Mouse (Mus musculus): ENCODE measurements at regions not wholly inside any gene's neighbourhood (a gene's known extent, or its start where the extent isn't known, plus 50 kb on each side); places are given as distances from the start of the nearest gene placed in this dataset.

GRCm38 (mm10) chr8:35946539-35946940 is 180.9 kb downstream of the Gm19410 start:
- Histone ChIP-seq H3K4me3 (ENCODE audit: low read depth, low read length) (no peak overlapping the region), H3K4me1 (ENCODE audit: control insufficient read depth, insufficient read depth, low read length) (peaks cover 2% of the 10 kb centered on the region; the same call in 1 of the 2 replicates), H3K27me3 (replicated peaks; ENCODE audit: control insufficient read depth, insufficient read depth, low read length) (no peaks in the 10 kb centered on the region), H3K9me3 (replicated peaks; ENCODE audit: control insufficient read depth, low read length) (no peaks in the 10 kb centered on the region), H3K36me3 (ENCODE audit: control insufficient read depth, insufficient read depth, low read length) (no peaks in the 10 kb centered on the region), H3K9ac (ENCODE audit: low read length) (no peak overlapping the region), H3K27ac (ENCODE audit: low read depth, low read length) (no peak overlapping the region), H3K4me2 (ENCODE audit: low read length) (no peak overlapping the region)
- ATAC-seq, result no peak
- no peak for DNase-seq (ENCODE audit: low spot score)
- WGBS, result 69% methylated on average over 1 of the region's 1 CpGs

- Histone ChIP-seq H3K27ac (ENCODE audit: low read depth, low read length) (no peak overlapping the region), H3K4me3 (ENCODE audit: low read depth, low read length) (no peak overlapping the region), H3K4me2 (ENCODE audit: low read length) (no peak overlapping the region), H3K4me1 (ENCODE audit: control insufficient read depth, insufficient read depth, low read length) (peaks cover 2% of the 10 kb centered on the region; the same call in 1 of the 2 replicates), H3K27me3 (replicated peaks; ENCODE audit: control insufficient read depth, insufficient read depth, low read length) (no peaks in the 10 kb centered on the region), H3K36me3 (ENCODE audit: control insufficient read depth, insufficient read depth, low read length) (no peaks in the 10 kb centered on the region), H3K9ac (ENCODE audit: low read length) (no peak overlapping the region), H3K9me3 (replicated peaks; ENCODE audit: control insufficient read depth, low read length) (no peaks in the 10 kb centered on the region)
- ATAC-seq (no peak), DNase-seq (ENCODE audit: low spot score) (no peak)
- WGBS, result 96% methylated on average over 2 of the region's 2 CpGs
Observed at GRCm38 (mm10) chr8:35948146-35948545, 182.6 kb downstream of the Gm19410 start.

- ATAC-seq (no peak; the same call in 1 of the 2 replicates), DNase-seq (ENCODE audit: low spot score) (peak; percentile 52)
- Histone ChIP-seq H3K9me3 (replicated peaks; ENCODE audit: control insufficient read depth, low read length) (no peaks in the 10 kb centered on the region), H3K4me3 (ENCODE audit: low read depth, low read length) (no peak overlapping the region), H3K36me3 (ENCODE audit: control insufficient read depth, insufficient read depth, low read length) (no peaks in the 10 kb centered on the region), H3K4me2 (ENCODE audit: low read length) (no peak overlapping the region), H3K27me3 (replicated peaks; ENCODE audit: control insufficient read depth, insufficient read depth, low read length) (no peaks in the 10 kb centered on the region), H3K4me1 (ENCODE audit: control insufficient read depth, insufficient read depth, low read length) (peaks cover 2% of the 10 kb centered on the region; the same call in 1 of the 2 replicates), H3K27ac (ENCODE audit: low read depth, low read length) (0 out of 2 replicates have a peak overlapping the region, but pooled peaks have one; percentile 14), H3K9ac (ENCODE audit: low read length) (no peak overlapping the region)
- 47% methylated on average over 9 of the region's 9 CpGs for WGBS
Observed at GRCm38 (mm10) chr8:35948751-35949183, 183.2 kb downstream of the Gm19410 start.

GRCm38 (mm10) chr8:35955506-35955905 is 189.9 kb downstream of the Gm19410 start:
- Histone ChIP-seq H3K27ac (ENCODE audit: low read depth, low read length) (no peak overlapping the region), H3K4me2 (ENCODE audit: low read length) (no peak overlapping the region), H3K36me3 (ENCODE audit: control insufficient read depth, insufficient read depth, low read length) (no peaks in the 10 kb centered on the region), H3K27me3 (replicated peaks; ENCODE audit: control insufficient read depth, insufficient read depth, low read length) (no peaks in the 10 kb centered on the region), H3K4me1 (ENCODE audit: control insufficient read depth, insufficient read depth, low read length) (peaks cover 14% of the 10 kb centered on the region), H3K9me3 (replicated peaks; ENCODE audit: control insufficient read depth, low read length) (no peaks in the 10 kb centered on the region), H3K9ac (ENCODE audit: low read length) (no peak overlapping the region), H3K4me3 (ENCODE audit: low read depth, low read length) (no peak overlapping the region)
- ATAC-seq (no peak), DNase-seq (ENCODE audit: low spot score) (no peak)
- 88% methylated on average over 2 of the region's 2 CpGs for WGBS

- H3K9me3 ChIP-seq (replicated peaks; ENCODE audit: control insufficient read depth, low read length), result no peaks in the 10 kb centered on the region
- H3K9ac ChIP-seq (ENCODE audit: low read length), result no peak overlapping the region
- no peak overlapping the region for H3K4me2 ChIP-seq (ENCODE audit: low read length)
- no peak overlapping the region for H3K4me3 ChIP-seq (ENCODE audit: low read depth, low read length)
- no peaks in the 10 kb centered on the region for H3K27me3 ChIP-seq (replicated peaks; ENCODE audit: control insufficient read depth, insufficient read depth, low read length)
- DNase-seq (ENCODE audit: low spot score) (peak; percentile 62), ATAC-seq (peak; percentile 82)
- H3K27ac ChIP-seq (ENCODE audit: low read depth, low read length), result no peak overlapping the region
- WGBS, result 4% methylated on average over 2 of the region's 2 CpGs
- H3K4me1 ChIP-seq (ENCODE audit: control insufficient read depth, insufficient read depth, low read length), result peaks cover 22% of the 10 kb centered on the region
- H3K36me3 ChIP-seq (ENCODE audit: control insufficient read depth, insufficient read depth, low read length), result no peaks in the 10 kb centered on the region
Observed at GRCm38 (mm10) chr8:35956319-35956718, 190.7 kb downstream of the Gm19410 start.

GRCm38 (mm10) chr8:35959201-35959600 is 193.6 kb downstream of the Gm19410 start:
- ATAC-seq (no peak), DNase-seq (ENCODE audit: low spot score) (no peak)
- no peak overlapping the region for H3K27ac ChIP-seq (ENCODE audit: low read depth, low read length)
- no peaks in the 10 kb centered on the region for H3K27me3 ChIP-seq (replicated peaks; ENCODE audit: control insufficient read depth, insufficient read depth, low read length)
- H3K4me1 ChIP-seq (ENCODE audit: control insufficient read depth, insufficient read depth, low read length), result peaks cover 31% of the 10 kb centered on the region
- 63% methylated on average over 4 of the region's 4 CpGs for WGBS
- H3K9ac ChIP-seq (ENCODE audit: low read length), result no peak overlapping the region
- H3K9me3 ChIP-seq (replicated peaks; ENCODE audit: control insufficient read depth, low read length), result no peaks in the 10 kb centered on the region
- no peak overlapping the region for H3K4me2 ChIP-seq (ENCODE audit: low read length)
- no peak overlapping the region for H3K4me3 ChIP-seq (ENCODE audit: low read depth, low read length)
- no peaks in the 10 kb centered on the region for H3K36me3 ChIP-seq (ENCODE audit: control insufficient read depth, insufficient read depth, low read length)

GRCm38 (mm10) chr8:35960867-35961614 is 195.5 kb downstream of the Gm19410 start:
- Histone ChIP-seq H3K9me3 (replicated peaks; ENCODE audit: control insufficient read depth, low read length) (no peaks in the 10 kb centered on the region), H3K27ac (ENCODE audit: low read depth, low read length) (peak overlapping the region; percentile 67), H3K27me3 (replicated peaks; ENCODE audit: control insufficient read depth, insufficient read depth, low read length) (no peaks in the 10 kb centered on the region), H3K4me2 (ENCODE audit: low read length) (peak overlapping the region; percentile 21; the same call in 1 of the 2 replicates), H3K4me1 (ENCODE audit: control insufficient read depth, insufficient read depth, low read length) (peaks cover 28% of the 10 kb centered on the region), H3K9ac (ENCODE audit: low read length) (no peak overlapping the region; the same call in 1 of the 2 replicates), H3K36me3 (ENCODE audit: control insufficient read depth, insufficient read depth, low read length) (no peaks in the 10 kb centered on the region), H3K4me3 (ENCODE audit: low read depth, low read length) (no peak overlapping the region)
- WGBS, result 52% methylated on average over 9 of the region's 9 CpGs
- DNase-seq (ENCODE audit: low spot score), result peak; percentile 60
- peak; percentile 49; the same call in 1 of the 2 replicates for ATAC-seq

GRCm38 (mm10) chr8:35961615-35962220 is 196.1 kb downstream of the Gm19410 start:
- H3K27ac ChIP-seq (ENCODE audit: low read depth, low read length), result peak overlapping the region; percentile 67
- ATAC-seq, result peak; percentile 38; the same call in 1 of the 2 replicates
- WGBS, result 33% methylated on average over 20 of the region's 20 CpGs
- no peaks in the 10 kb centered on the region for H3K9me3 ChIP-seq (replicated peaks; ENCODE audit: control insufficient read depth, low read length)
- peak overlapping the region; percentile 21; the same call in 1 of the 2 replicates for H3K4me2 ChIP-seq (ENCODE audit: low read length)
- peak; percentile 58 for DNase-seq (ENCODE audit: low spot score)
- H3K4me3 ChIP-seq (ENCODE audit: low read depth, low read length), result no peak overlapping the region
- no peaks in the 10 kb centered on the region for H3K27me3 ChIP-seq (replicated peaks; ENCODE audit: control insufficient read depth, insufficient read depth, low read length)
- H3K9ac ChIP-seq (ENCODE audit: low read length), result no peak overlapping the region
- peaks cover 23% of the 10 kb centered on the region for H3K4me1 ChIP-seq (ENCODE audit: control insufficient read depth, insufficient read depth, low read length)
- no peaks in the 10 kb centered on the region for H3K36me3 ChIP-seq (ENCODE audit: control insufficient read depth, insufficient read depth, low read length)

- no peak for DNase-seq (ENCODE audit: low spot score)
- ATAC-seq, result no peak
- Histone ChIP-seq H3K27me3 (replicated peaks; ENCODE audit: control insufficient read depth, insufficient read depth, low read length) (no peaks in the 10 kb centered on the region), H3K4me2 (ENCODE audit: low read length) (no peak overlapping the region), H3K27ac (ENCODE audit: low read depth, low read length) (no peak overlapping the region), H3K36me3 (ENCODE audit: control insufficient read depth, insufficient read depth, low read length) (no peaks in the 10 kb centered on the region), H3K4me3 (ENCODE audit: low read depth, low read length) (no peak overlapping the region), H3K9me3 (replicated peaks; ENCODE audit: control insufficient read depth, low read length) (no peaks in the 10 kb centered on the region), H3K9ac (ENCODE audit: low read length) (no peak overlapping the region), H3K4me1 (ENCODE audit: control insufficient read depth, insufficient read depth, low read length) (peaks cover 20% of the 10 kb centered on the region)
- 95% methylated on average over 1 of the region's 1 CpGs for WGBS
Observed at GRCm38 (mm10) chr8:35964932-35965331, 199.3 kb downstream of the Gm19410 start.

Measured in forebrain, embryonic 14.5 days (tissue).